Mouse (Mus musculus): ENCODE measurements around the gene Cdh4. TPM values are rescaled to one million over a fixed set of nuclear protein-coding genes. Genes with fewer than 3 reads are reported as not detected.

Gene Cdh4
- polyA plus RNA-seq, 1 experiment from 2014 or later, result 23.0 TPM

GRCm38 (mm10) chr2:179853892-179854291 is 411.7 kb downstream of the Cdh4 start:
- 78% methylated on average over 10 of the region's 10 CpGs for WGBS
- no peaks in the 10 kb centered on the region for H3K9me3 ChIP-seq (ENCODE audit: low read length)
- no peaks in the 10 kb centered on the region for H3K27me3 ChIP-seq (ENCODE audit: insufficient read depth, low read length)
- H3K36me3 ChIP-seq (ENCODE audit: insufficient read depth, low read length), result no peaks in the 10 kb centered on the region
- H3K4me3 ChIP-seq (ENCODE audit: low read length), result no peak overlapping the region
- no peak for ATAC-seq (ENCODE audit: low FRiP score, low TSS enrichment)
- no peak overlapping the region for H3K27ac ChIP-seq (ENCODE audit: low read length)
- H3K4me1 ChIP-seq (ENCODE audit: insufficient read depth, low read length), result peaks cover 14% of the 10 kb centered on the region
- no peak overlapping the region for H3K9ac ChIP-seq (replicated peaks; ENCODE audit: low read length)
- H3K4me2 ChIP-seq (replicated peaks; ENCODE audit: low read depth, low read length), result no peak overlapping the region

GRCm38 (mm10) chr2:179857086-179857485 is 414.9 kb downstream of the Cdh4 start:
- no peak overlapping the region for H3K4me2 ChIP-seq (replicated peaks; ENCODE audit: low read depth, low read length)
- ATAC-seq (ENCODE audit: low FRiP score, low TSS enrichment), result no peak
- no peak overlapping the region for H3K27ac ChIP-seq (ENCODE audit: low read length)
- WGBS, result 45% methylated on average over 4 of the region's 4 CpGs
- no peaks in the 10 kb centered on the region for H3K36me3 ChIP-seq (ENCODE audit: insufficient read depth, low read length)
- H3K9me3 ChIP-seq (ENCODE audit: low read length), result no peaks in the 10 kb centered on the region
- no peak overlapping the region for H3K4me3 ChIP-seq (ENCODE audit: low read length)
- no peaks in the 10 kb centered on the region for H3K27me3 ChIP-seq (ENCODE audit: insufficient read depth, low read length)
- H3K4me1 ChIP-seq (ENCODE audit: insufficient read depth, low read length), result peaks cover 8% of the 10 kb centered on the region
- H3K9ac ChIP-seq (replicated peaks; ENCODE audit: low read length), result no peak overlapping the region

- Histone ChIP-seq H3K27me3 (ENCODE audit: insufficient read depth, low read length) (no peaks in the 10 kb centered on the region), H3K9ac (replicated peaks; ENCODE audit: low read length) (no peak overlapping the region), H3K36me3 (ENCODE audit: insufficient read depth, low read length) (no peaks in the 10 kb centered on the region), H3K4me2 (replicated peaks; ENCODE audit: low read depth, low read length) (no peak overlapping the region), H3K27ac (ENCODE audit: low read length) (no peak overlapping the region), H3K4me1 (ENCODE audit: insufficient read depth, low read length) (no peaks in the 10 kb centered on the region), H3K9me3 (ENCODE audit: low read length) (no peaks in the 10 kb centered on the region), H3K4me3 (ENCODE audit: low read length) (no peak overlapping the region)
- ATAC-seq (ENCODE audit: low FRiP score, low TSS enrichment), result no peak
- 78% methylated on average over 3 of the region's 3 CpGs for WGBS
Measured at GRCm38 (mm10) chr2:179862676-179863075, 420.4 kb downstream of the Cdh4 start.

- no peak overlapping the region for H3K4me3 ChIP-seq (ENCODE audit: low read length)
- 58% methylated on average over 3 of the region's 3 CpGs for WGBS
- no peaks in the 10 kb centered on the region for H3K27me3 ChIP-seq (ENCODE audit: insufficient read depth, low read length)
- no peak overlapping the region for H3K27ac ChIP-seq (ENCODE audit: low read length)
- H3K4me2 ChIP-seq (replicated peaks; ENCODE audit: low read depth, low read length), result no peak overlapping the region
- no peak overlapping the region for H3K9ac ChIP-seq (replicated peaks; ENCODE audit: low read length)
- ATAC-seq (ENCODE audit: low FRiP score, low TSS enrichment), result peak; percentile 34; the same call in 1 of the 2 replicates
- no peaks in the 10 kb centered on the region for H3K9me3 ChIP-seq (ENCODE audit: low read length)
- no peaks in the 10 kb centered on the region for H3K4me1 ChIP-seq (ENCODE audit: insufficient read depth, low read length)
- H3K36me3 ChIP-seq (ENCODE audit: insufficient read depth, low read length), result no peaks in the 10 kb centered on the region
Measured at GRCm38 (mm10) chr2:179863266-179863665, 421.0 kb downstream of the Cdh4 start.

- 72% methylated on average over 5 of the region's 5 CpGs for whole genome bisulfite sequencing
- Histone ChIP-seq H3K4me2 (replicated peaks; ENCODE audit: low read depth, low read length) (no peak overlapping the region), H3K9me3 (ENCODE audit: low read length) (no peaks in the 10 kb centered on the region), H3K4me1 (ENCODE audit: insufficient read depth, low read length) (no peaks in the 10 kb centered on the region), H3K9ac (replicated peaks; ENCODE audit: low read length) (no peak overlapping the region), H3K27ac (ENCODE audit: low read length) (no peak overlapping the region), H3K27me3 (ENCODE audit: insufficient read depth, low read length) (no peaks in the 10 kb centered on the region), H3K4me3 (ENCODE audit: low read length) (no peak overlapping the region), H3K36me3 (ENCODE audit: insufficient read depth, low read length) (no peaks in the 10 kb centered on the region)
- no peak for ATAC-seq (ENCODE audit: low FRiP score, low TSS enrichment)
Measured at GRCm38 (mm10) chr2:179865097-179865496, 422.9 kb downstream of the Cdh4 start.

GRCm38 (mm10) chr2:179867669-179868068 is 425.4 kb downstream of the Cdh4 start:
- no peaks in the 10 kb centered on the region for H3K27me3 ChIP-seq (ENCODE audit: insufficient read depth, low read length)
- no peak overlapping the region for H3K4me2 ChIP-seq (replicated peaks; ENCODE audit: low read depth, low read length)
- no peaks in the 10 kb centered on the region for H3K9me3 ChIP-seq (ENCODE audit: low read length)
- no peaks in the 10 kb centered on the region for H3K36me3 ChIP-seq (ENCODE audit: insufficient read depth, low read length)
- ATAC-seq (ENCODE audit: low FRiP score, low TSS enrichment), result no peak
- no peaks in the 10 kb centered on the region for H3K4me1 ChIP-seq (ENCODE audit: insufficient read depth, low read length)
- H3K27ac ChIP-seq (ENCODE audit: low read length), result no peak overlapping the region
- WGBS, result 74% methylated on average over 3 of the region's 3 CpGs
- no peak overlapping the region for H3K9ac ChIP-seq (replicated peaks; ENCODE audit: low read length)
- no peak overlapping the region for H3K4me3 ChIP-seq (ENCODE audit: low read length)

GRCm38 (mm10) chr2:179869871-179870270 is 427.6 kb downstream of the Cdh4 start:
- no peak for ATAC-seq (ENCODE audit: low FRiP score, low TSS enrichment)
- H3K9ac ChIP-seq (replicated peaks; ENCODE audit: low read length), result no peak overlapping the region
- WGBS, result 21% methylated on average over 2 of the region's 2 CpGs

GRCm38 (mm10) chr2:179872724-179873123 is 430.5 kb downstream of the Cdh4 start:
- H3K4me1 ChIP-seq (ENCODE audit: insufficient read depth, low read length), result no peaks in the 10 kb centered on the region
- H3K27ac ChIP-seq (ENCODE audit: low read length), result no peak overlapping the region
- no peak overlapping the region for H3K9ac ChIP-seq (replicated peaks; ENCODE audit: low read length)
- H3K9me3 ChIP-seq (ENCODE audit: low read length), result no peaks in the 10 kb centered on the region
- H3K4me3 ChIP-seq (ENCODE audit: low read length), result no peak overlapping the region
- 67% methylated on average over 5 of the region's 5 CpGs for WGBS
- H3K4me2 ChIP-seq (replicated peaks; ENCODE audit: low read depth, low read length), result no peak overlapping the region
- H3K27me3 ChIP-seq (ENCODE audit: insufficient read depth, low read length), result no peaks in the 10 kb centered on the region
- ATAC-seq (ENCODE audit: low FRiP score, low TSS enrichment), result 0 out of 2 replicates have a peak, but pooled peaks have one; percentile 35
- 0 out of 2 replicates have a peak, but pooled peaks cover 4% of the 10 kb centered on the region for H3K36me3 ChIP-seq (ENCODE audit: insufficient read depth, low read length)

More at GRCm38 (mm10) chr2:179869871-179870270, 427.6 kb downstream of the Cdh4 start:
- no peaks in the 10 kb centered on the region for H3K27me3 ChIP-seq (ENCODE audit: insufficient read depth, low read length)
- H3K9me3 ChIP-seq (ENCODE audit: low read length), result no peaks in the 10 kb centered on the region
- H3K27ac ChIP-seq (ENCODE audit: low read length), result no peak overlapping the region
- H3K4me2 ChIP-seq (replicated peaks; ENCODE audit: low read depth, low read length), result no peak overlapping the region
- H3K4me1 ChIP-seq (ENCODE audit: insufficient read depth, low read length), result no peaks in the 10 kb centered on the region
- H3K36me3 ChIP-seq (ENCODE audit: insufficient read depth, low read length), result no peaks in the 10 kb centered on the region
- H3K4me3 ChIP-seq (ENCODE audit: low read length), result no peak overlapping the region

GRCm38 (mm10) chr2:179873315-179873714 is 431.1 kb downstream of the Cdh4 start:
- Histone ChIP-seq H3K4me3 (ENCODE audit: low read length) (no peak overlapping the region), H3K9me3 (ENCODE audit: low read length) (no peaks in the 10 kb centered on the region), H3K27ac (ENCODE audit: low read length) (no peak overlapping the region), H3K27me3 (ENCODE audit: insufficient read depth, low read length) (no peaks in the 10 kb centered on the region), H3K4me1 (ENCODE audit: insufficient read depth, low read length) (no peaks in the 10 kb centered on the region), H3K36me3 (ENCODE audit: insufficient read depth, low read length) (0 out of 2 replicates have a peak, but pooled peaks cover 4% of the 10 kb centered on the region), H3K9ac (replicated peaks; ENCODE audit: low read length) (no peak overlapping the region), H3K4me2 (replicated peaks; ENCODE audit: low read depth, low read length) (no peak overlapping the region)
- ATAC-seq (ENCODE audit: low FRiP score, low TSS enrichment), result 0 out of 2 replicates have a peak, but pooled peaks have one; percentile 40
- WGBS, result 40% methylated on average over 5 of the region's 5 CpGs

- Histone ChIP-seq H3K36me3 (ENCODE audit: insufficient read depth, low read length) (0 out of 2 replicates have a peak, but pooled peaks cover 4% of the 10 kb centered on the region), H3K4me1 (ENCODE audit: insufficient read depth, low read length) (no peaks in the 10 kb centered on the region), H3K9ac (replicated peaks; ENCODE audit: low read length) (no peak overlapping the region), H3K4me3 (ENCODE audit: low read length) (no peak overlapping the region), H3K27ac (ENCODE audit: low read length) (no peak overlapping the region), H3K27me3 (ENCODE audit: insufficient read depth, low read length) (no peaks in the 10 kb centered on the region), H3K9me3 (ENCODE audit: low read length) (no peaks in the 10 kb centered on the region), H3K4me2 (replicated peaks; ENCODE audit: low read depth, low read length) (no peak overlapping the region)
- 5% methylated on average over 3 of the region's 3 CpGs for WGBS
- ATAC-seq (ENCODE audit: low FRiP score, low TSS enrichment), result 0 out of 2 replicates have a peak, but pooled peaks have one; percentile 12
Measured at GRCm38 (mm10) chr2:179875147-179875546, 432.9 kb downstream of the Cdh4 start.

Measured in kidney, embryonic 16.5 days (tissue).